Mouse (Mus musculus) midbrain, embryonic 11.5 days (tissue): Measurements from ENCODE around the gene Tbc1d22b. TPM values are rescaled to one million over a fixed set of nuclear protein-coding genes. Genes with fewer than 3 reads are reported as not detected.
"Not testable (repeated sequence)": the region's sequence is repeated elsewhere in the genome, so short reads cannot be mapped to it uniquely, and the experiment has no call there.

Experiments
- ATAC-seq: fragments of 200-750 bp; cut with Nextera tagmentation; 2 replicates; pipeline ENCODE4 v1.8.0; 2017; ENCODE audit warnings: moderate TSS enrichment, moderate library complexity; ENCODE audit not compliant: low FRiP score
- DNase-seq: peaks from one replicate; pipeline ENCODE4 v3.0.0; 2015; ENCODE audit warnings: low spot score; ENCODE audit errors: missing footprints
- H3K27ac ChIP-seq: fragments of 300-500 bp; sonication (generic); 2 replicates; pipeline ENCODE4 v1.5.1; 2014; ENCODE audit warnings: low read depth, low read length
- H3K27me3 ChIP-seq: fragments of 300-500 bp; sonication (generic); 2 replicates; pipeline ENCODE4 v1.6.1; 2014; ENCODE audit warnings: mild to moderate bottlenecking, low read length, moderate library complexity, mixed read lengths; ENCODE audit not compliant: control insufficient read depth, insufficient read depth
- H3K36me3 ChIP-seq: fragments of 300-500 bp; sonication (generic); 2 replicates; pipeline ENCODE4 v1.6.1; 2014; ENCODE audit warnings: mild to moderate bottlenecking, low read length, moderate library complexity, mixed read lengths; ENCODE audit not compliant: control insufficient read depth, insufficient read depth
- H3K4me1 ChIP-seq: fragments of 300-500 bp; sonication (generic); 2 replicates; pipeline ENCODE4 v1.6.1; 2014; ENCODE audit warnings: low read length; ENCODE audit not compliant: control insufficient read depth, insufficient read depth
- H3K4me2 ChIP-seq: fragments of 300-500 bp; sonication (generic); 2 replicates; pipeline ENCODE4 v1.6.1; 2014; ENCODE audit warnings: mild to moderate bottlenecking, moderate library complexity
- H3K4me3 ChIP-seq: fragments of 300-500 bp; sonication (generic); 2 replicates; pipeline ENCODE4 v1.5.1; 2014; ENCODE audit warnings: low read depth, low read length
- H3K9ac ChIP-seq: fragments of 300-500 bp; sonication (generic); 2 replicates; pipeline ENCODE4 v1.6.1; 2014; ENCODE audit warnings: low read length
- H3K9me3 ChIP-seq: fragments of 300-500 bp; sonication (generic); 2 replicates; pipeline ENCODE4 v1.6.1; 2016; ENCODE audit warnings: low read length; ENCODE audit not compliant: control insufficient read depth
- WGBS: fragments of 180-500 bp; shearing (Covaris S2); extraction: QIAGEN DNeasy Blood & Tissue Kit; methylation state at CpG from one replicate; pipeline ENCODE4 v1.1.7; 2014; 5-methylcytosine and 5-hydroxymethylcytosine counted together
- polyA plus RNA-seq: library from polyadenylated mRNA; unstranded; fragments of >200 nt; fragmentation: Nextera tagmentation; extraction: Ambion mirVana; gene quantifications from 2 replicates; pipeline ENCODE4 v1.2.1, GENCODE M21; 2014

Tbc1d22b gene
- polyA plus RNA-seq, 1 experiment from 2014 or later: 16.8 TPM

DNA sequence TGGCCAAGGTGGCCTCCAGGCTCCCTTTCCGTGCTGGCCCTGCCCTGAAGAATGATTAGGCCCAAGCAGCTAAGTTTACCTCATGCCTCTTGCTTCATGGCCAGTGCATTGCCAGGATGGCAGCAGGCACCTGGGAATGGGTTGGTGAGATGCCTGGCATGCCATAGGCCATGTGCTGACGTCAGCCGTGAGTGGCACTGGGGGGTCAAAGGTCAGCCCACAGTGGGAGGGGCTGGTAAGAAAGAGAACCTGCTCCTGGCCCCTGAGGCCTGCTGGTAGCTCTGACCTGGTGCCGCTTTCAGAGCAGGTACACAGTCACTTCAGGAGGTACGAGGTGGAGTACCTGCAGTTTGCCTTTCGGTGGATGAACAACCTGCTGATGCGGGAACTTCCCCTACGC lies 50.0 kb downstream of the Tbc1d22b start:
- peaks cover 7% of the 10 kb centered on the region for H3K36me3 ChIP-seq
- ATAC-seq: no peak

DNA sequence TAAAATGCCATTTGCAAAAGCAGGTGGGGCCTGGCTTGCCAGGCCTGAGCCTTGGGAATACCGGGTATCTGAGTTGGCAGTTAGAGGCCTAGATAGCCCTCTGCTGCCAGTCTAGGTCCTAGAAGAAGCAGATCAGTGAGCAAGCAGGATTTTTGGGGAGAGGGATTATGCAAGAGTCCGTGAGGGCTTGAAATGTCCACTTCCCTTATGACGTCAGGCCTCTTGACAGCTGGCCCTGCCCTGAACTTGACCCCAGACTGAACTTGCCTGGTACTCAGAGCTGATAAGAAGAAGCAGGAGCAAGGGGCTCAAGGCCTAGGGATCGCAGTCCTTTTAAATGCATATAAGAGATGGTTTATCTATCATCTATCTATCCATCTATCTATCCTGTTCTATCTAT lies 51.8 kb downstream of the Tbc1d22b start:
- no peak overlapping the region for H3K4me3 ChIP-seq
- H3K27me3 ChIP-seq: no peaks in the 10 kb centered on the region
- H3K36me3 ChIP-seq: peaks cover 7% of the 10 kb centered on the region
- H3K4me2 ChIP-seq: no peak overlapping the region
- no peaks in the 10 kb centered on the region for H3K9me3 ChIP-seq
- 76% methylated on average over 4 of the region's 4 CpGs for WGBS
- no peak for ATAC-seq
- DNase-seq: peak; percentile 51
- no peak overlapping the region for H3K9ac ChIP-seq
- no peak overlapping the region for H3K27ac ChIP-seq
- 0 out of 2 replicates have a peak, but pooled peaks cover 2% of the 10 kb centered on the region for H3K4me1 ChIP-seq

More for the DNA sequence above, 50.0 kb downstream of the Tbc1d22b start:
- no peaks in the 10 kb centered on the region for H3K27me3 ChIP-seq
- peaks cover 6% of the 10 kb centered on the region; the same call in 1 of the 2 replicates for H3K4me1 ChIP-seq
- no peak overlapping the region for H3K4me2 ChIP-seq
- DNase-seq: peak; percentile 81
- H3K9me3 ChIP-seq: no peaks in the 10 kb centered on the region
- WGBS: 90% methylated on average over 8 of the region's 8 CpGs
- H3K27ac ChIP-seq: no peak overlapping the region
- no peak overlapping the region for H3K9ac ChIP-seq
- no peak overlapping the region for H3K4me3 ChIP-seq

DNA sequence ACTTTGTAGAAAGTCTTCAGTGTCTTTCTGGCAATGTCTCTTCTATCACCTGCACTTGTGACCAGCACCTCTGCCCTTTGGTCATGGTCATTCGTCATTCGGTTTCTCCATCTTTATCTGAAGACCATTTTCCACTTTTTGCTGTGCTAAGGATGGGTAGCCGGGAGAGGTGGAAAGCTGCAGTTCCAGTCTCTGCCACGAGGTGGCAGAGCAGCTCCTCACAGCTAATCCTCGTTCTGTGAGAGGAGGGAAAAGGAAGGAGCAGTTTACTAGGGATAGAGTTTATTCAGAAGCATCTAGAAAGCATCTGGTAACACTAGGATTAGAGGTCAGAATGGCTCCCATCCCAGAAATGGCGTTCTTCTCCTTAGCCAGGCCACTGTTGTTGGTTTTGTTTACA lies 53.7 kb downstream of the Tbc1d22b start:
- H3K4me3 ChIP-seq: no peak overlapping the region
- H3K9ac ChIP-seq: no peak overlapping the region
- no peak overlapping the region for H3K4me2 ChIP-seq
- H3K36me3 ChIP-seq: peaks cover 7% of the 10 kb centered on the region
- WGBS: 26% methylated on average over 6 of the region's 6 CpGs
- no peak for ATAC-seq
- no peaks in the 10 kb centered on the region for H3K4me1 ChIP-seq
- peak; percentile 99 for DNase-seq
- no peaks in the 10 kb centered on the region for H3K9me3 ChIP-seq
- no peaks in the 10 kb centered on the region for H3K27me3 ChIP-seq
- no peak overlapping the region for H3K27ac ChIP-seq

DNA sequence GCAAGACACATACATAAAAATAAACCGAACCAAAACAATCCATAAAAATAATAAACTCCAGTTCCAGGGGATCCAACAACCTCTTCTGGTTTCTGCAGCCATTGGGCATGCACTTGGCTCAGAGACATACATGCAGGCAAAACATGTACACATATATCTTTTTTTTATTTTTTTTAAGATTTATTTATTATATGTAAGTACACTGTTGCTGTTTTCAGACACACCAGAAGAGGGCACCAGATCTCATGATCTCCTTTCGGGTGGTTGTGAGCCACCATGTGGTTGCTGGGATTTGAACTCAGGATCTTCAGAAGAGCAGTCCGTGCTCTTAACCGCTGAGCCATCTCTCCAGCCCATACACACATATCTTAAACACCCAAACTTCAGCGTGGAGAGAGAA lies 63.9 kb downstream of the Tbc1d22b start:
- WGBS: 89% methylated on average over 5 of the region's 5 CpGs
- not testable (repeated sequence) for H3K4me2 ChIP-seq, H3K27me3 ChIP-seq, H3K9ac ChIP-seq, DNase-seq, H3K36me3 ChIP-seq, H3K4me3 ChIP-seq, H3K27ac ChIP-seq, H3K4me1 ChIP-seq, ATAC-seq, H3K9me3 ChIP-seq

DNA sequence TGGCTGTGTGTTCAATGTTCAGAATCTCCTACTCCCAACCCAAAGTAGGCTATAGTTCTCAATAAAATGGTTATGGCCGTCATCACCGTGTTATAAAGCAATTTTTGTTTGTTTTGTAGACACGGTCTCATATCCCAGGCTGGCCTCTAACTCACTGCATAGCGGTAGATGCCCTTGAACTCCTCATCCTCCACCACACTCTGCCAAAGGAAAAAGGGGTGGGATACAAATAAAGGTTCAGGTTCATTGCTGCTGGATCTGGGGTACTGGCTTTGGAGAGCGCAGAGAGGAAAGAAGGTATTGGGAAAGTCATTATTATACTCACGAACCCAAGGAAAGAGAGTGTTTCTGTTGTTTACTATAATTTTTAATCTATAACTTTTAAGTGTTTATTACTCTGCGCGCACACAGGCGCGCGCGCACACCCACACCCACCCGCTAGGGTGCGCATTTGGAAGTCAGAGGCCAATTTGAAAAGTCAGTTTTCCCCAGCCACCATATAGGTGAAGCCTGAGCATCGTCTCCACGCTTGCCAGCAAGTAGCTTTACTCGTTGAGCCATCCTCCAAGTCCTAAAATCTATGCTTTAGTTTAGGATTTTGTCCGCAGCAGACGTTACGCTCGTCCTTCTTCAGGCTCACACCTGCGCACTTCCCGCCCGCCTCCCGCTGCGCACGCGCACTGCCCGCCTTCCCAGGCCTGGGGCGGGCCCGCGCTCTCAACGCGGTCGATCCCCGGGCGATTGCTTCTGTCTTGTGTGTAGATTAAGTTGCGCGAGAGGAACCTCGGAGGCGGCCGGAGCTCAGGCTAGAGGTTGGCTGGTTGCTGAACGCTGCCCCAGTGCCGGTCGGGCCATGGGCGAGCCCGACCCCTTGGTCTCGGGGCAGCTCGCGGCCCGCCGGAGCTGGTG lies 64.8 kb downstream of the Tbc1d22b start, which contains the start of the genes Rnf8 and Gm28043:
Gene Rnf8, plus strand, starts transcription at position 676 of the 909 bp plus-strand sequence.
Gene Gm28043, plus strand, starts transcription at position 762 of the 909 bp plus-strand sequence.
- Histone ChIP-seq H3K27ac (peak within 1 kb of the TSS; percentile 95), H3K4me3 (peak within 1 kb of the TSS; percentile 86), H3K9ac (peak within 1 kb of the TSS; percentile 99), H3K4me1 (peaks cover 8% of the 10 kb centered on the region), H3K27me3 (no peaks in the 10 kb centered on the region), H3K4me2 (peak within 1 kb of the TSS; percentile 89), H3K9me3 (no peaks in the 10 kb centered on the region), H3K36me3 (peaks cover 3% of the 10 kb centered on the region; the same call in 1 of the 2 replicates)
- DNase-seq (peak; percentile 100), ATAC-seq (peak; percentile 93)
- 2% methylated on average over 52 of the region's 52 CpGs for WGBS

DNA sequence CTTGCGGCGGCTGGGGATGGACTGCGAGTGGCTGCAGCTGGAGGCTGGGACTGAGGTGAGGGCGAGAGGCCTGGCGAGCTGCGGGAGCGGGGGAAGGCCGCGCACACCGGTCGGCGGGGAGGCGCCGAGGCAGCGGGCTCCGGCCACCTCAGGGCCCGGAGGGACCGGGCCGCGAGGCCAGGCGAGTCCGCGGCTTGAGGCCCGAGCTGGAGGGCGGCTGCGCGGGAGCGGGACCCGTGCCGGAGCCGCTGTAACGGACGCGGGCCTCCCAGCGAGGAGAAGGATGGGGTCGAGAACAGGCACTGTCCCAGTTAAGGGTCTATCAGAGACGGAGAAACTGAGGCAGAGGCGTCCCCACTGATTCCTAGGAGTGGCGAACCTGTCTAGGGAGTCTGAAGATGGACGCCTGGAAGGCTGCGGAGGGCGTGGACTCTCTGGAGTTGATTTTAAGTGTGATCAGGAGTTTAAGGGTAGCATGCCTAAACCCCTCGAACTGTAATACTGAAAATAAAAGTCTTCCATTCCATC lies 65.5 kb downstream of the Tbc1d22b start:
- Histone ChIP-seq H3K4me2 (peak overlapping the region; percentile 89), H3K27ac (peak overlapping the region; percentile 95), H3K4me1 (peaks cover 8% of the 10 kb centered on the region), H3K36me3 (peaks cover 5% of the 10 kb centered on the region; the same call in 1 of the 2 replicates), H3K27me3 (no peaks in the 10 kb centered on the region), H3K9me3 (no peaks in the 10 kb centered on the region), H3K4me3 (peak overlapping the region; percentile 86), H3K9ac (peak overlapping the region; percentile 99)
- WGBS: under 1% methylated on average over 41 of the region's 43 CpGs
- DNase-seq: no peak
- peak; percentile 78 for ATAC-seq

DNA sequence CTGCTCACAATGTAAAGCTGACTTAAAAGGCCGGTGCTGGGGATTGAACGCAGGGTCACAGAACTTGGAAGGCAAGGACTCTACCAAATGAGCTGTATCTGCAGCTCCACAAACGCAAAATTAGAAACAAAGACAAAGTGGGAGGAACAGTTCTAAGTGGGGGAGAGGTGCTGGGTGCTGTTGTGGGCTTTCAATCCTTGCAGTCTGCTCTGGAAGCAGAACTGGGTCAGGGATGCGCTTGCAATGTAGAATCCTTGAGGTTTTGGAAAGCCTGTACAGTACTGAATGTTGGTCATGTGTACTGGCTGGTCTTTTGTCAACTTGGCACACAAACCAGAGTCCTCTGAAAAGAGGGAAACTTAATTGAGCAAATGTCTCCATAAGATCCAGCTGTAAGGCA lies 66.0 kb downstream of the Tbc1d22b start:
- H3K36me3 ChIP-seq: peaks cover 5% of the 10 kb centered on the region; the same call in 1 of the 2 replicates
- 9% methylated on average over 4 of the region's 4 CpGs for WGBS
- H3K4me1 ChIP-seq: peaks cover 8% of the 10 kb centered on the region
- H3K4me3 ChIP-seq: peak overlapping the region; percentile 86
- no peaks in the 10 kb centered on the region for H3K9me3 ChIP-seq
- no peak overlapping the region for H3K27ac ChIP-seq
- DNase-seq (no peak), ATAC-seq (no peak)
- no peaks in the 10 kb centered on the region for H3K27me3 ChIP-seq
- H3K9ac ChIP-seq: peak overlapping the region; percentile 99
- peak overlapping the region; percentile 89 for H3K4me2 ChIP-seq

DNA sequence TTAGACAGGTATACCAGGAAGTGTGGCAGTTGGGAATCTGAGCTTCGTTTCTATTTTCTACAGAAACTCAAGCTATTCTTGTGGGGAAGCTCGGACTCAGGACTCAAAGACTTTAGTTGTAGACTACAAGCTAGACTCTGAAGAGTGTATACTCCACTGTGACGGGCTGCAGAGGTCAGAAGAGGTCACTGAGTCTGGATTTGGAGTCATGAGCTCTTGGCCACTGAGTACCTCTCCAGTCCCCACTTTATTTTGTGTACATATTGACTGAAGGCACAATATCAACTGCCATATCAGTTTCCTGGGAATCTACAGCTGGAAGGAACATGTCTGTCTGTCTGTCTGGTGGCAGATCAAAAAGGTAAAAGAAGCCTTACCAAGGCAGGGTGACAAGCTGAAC lies 69.6 kb downstream of the Tbc1d22b start:
- no peak overlapping the region for H3K4me2 ChIP-seq
- H3K27me3 ChIP-seq: no peaks in the 10 kb centered on the region
- H3K27ac ChIP-seq: no peak overlapping the region
- WGBS: 87% methylated on average over 3 of the region's 3 CpGs
- DNase-seq (no peak), ATAC-seq (no peak)
- no peaks in the 10 kb centered on the region for H3K9me3 ChIP-seq
- no peak overlapping the region for H3K4me3 ChIP-seq
- H3K36me3 ChIP-seq: peaks cover 27% of the 10 kb centered on the region
- no peak overlapping the region for H3K9ac ChIP-seq
- peaks cover 8% of the 10 kb centered on the region for H3K4me1 ChIP-seq

DNA sequence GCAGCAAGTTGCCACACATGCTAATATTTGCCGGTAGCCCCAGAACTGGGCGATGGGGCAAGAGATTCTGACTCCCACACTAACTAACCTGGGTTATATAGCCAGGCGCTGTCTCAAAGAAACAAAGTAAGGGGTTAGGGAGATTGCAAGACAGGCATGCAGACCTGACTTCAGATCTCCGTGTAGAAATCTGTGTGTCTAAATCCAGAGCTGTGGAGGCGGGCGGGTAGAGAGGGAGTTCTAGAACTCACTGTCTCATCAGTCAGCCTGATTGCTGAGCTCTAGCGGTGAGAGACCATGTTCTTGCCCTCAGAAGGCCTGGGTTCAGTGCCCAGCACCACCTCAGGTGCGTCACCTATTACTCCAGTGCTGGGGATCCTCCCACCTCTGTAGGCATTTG lies 73.9 kb downstream of the Tbc1d22b start:
- Histone ChIP-seq H3K4me2 (no peak overlapping the region), H3K4me3 (no peak overlapping the region), H3K27me3 (no peaks in the 10 kb centered on the region), H3K9ac (no peak overlapping the region), H3K4me1 (no peaks in the 10 kb centered on the region), H3K27ac (no peak overlapping the region), H3K9me3 (no peaks in the 10 kb centered on the region), H3K36me3 (peaks cover 48% of the 10 kb centered on the region)
- DNase-seq (no peak), ATAC-seq (no peak)
- 95% methylated on average over 8 of the region's 8 CpGs for WGBS
